Mouse (Mus musculus): ENCODE measurements around the gene Tomm70a.

Gene Tomm70a

GRCm38 (mm10) chr16:57120913-57121815 lies at the start of gene Tomm70a:
Gene Tomm70a (plus strand): TSS chr16:57121703.
- DNase-seq (ENCODE audit: low spot score), result peak; percentile 89

DNA sequence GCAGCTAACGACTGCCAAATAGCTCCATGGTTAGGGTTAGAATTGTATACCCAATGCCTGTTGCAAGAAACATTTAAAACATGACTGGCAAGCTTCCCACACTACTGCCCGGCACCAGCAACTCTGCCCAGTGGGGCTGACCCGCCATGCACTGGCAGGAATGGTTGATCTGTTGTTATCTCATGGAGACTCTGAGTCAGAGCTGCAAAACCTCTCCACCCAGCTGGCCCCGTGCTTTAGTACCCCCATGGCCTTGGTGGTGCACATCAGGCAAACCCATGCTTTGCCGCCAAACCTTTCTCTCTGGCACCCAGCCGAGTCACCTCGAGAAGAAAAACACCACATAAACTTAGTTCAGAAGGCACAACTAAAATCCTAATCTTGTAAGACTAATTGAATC lies 45.5 kb upstream of the Tomm70a start:
- DNase-seq (ENCODE audit: low spot score), result peak; percentile 63

DNA sequence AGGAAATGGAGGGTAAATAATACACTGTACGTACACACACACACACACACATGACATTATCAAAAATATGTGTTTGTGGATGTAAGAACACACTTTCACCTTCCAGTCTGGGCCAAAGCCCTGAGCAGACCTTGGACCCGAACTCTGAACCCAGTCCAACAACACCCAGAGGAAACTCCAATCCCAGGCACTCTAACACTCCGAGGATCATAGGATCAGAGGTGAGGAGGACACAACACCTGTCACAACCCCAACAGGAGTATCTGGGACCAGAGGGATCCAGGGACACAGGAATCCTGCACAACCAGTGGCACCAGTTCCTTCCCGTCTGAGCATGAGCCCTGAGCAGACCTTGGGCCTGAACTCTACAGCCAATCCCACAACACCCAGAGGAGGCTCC lies 41.9 kb upstream of the Tomm70a start:
- DNase-seq (ENCODE audit: low spot score), result no peak

DNA sequence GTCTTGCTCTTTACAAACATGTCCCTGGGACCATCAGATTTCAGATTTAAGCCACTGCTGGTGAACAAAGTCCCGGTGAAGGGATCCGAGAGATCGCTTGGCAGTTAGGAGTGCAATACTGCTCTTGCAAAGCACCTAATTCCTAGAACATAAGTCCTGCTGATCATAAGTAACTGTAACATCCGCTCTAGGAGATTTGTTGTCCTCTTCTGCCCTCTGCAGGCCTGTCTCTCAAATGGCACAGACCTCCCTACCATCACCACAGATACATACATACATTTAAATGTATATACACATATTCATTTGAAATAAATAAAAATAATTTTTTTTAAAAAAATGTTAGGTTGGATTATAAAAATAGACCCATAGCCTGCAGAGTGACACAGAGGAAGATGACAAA lies 29.0 kb upstream of the Tomm70a start:
- no peak for DNase-seq (ENCODE audit: low spot score)

DNA sequence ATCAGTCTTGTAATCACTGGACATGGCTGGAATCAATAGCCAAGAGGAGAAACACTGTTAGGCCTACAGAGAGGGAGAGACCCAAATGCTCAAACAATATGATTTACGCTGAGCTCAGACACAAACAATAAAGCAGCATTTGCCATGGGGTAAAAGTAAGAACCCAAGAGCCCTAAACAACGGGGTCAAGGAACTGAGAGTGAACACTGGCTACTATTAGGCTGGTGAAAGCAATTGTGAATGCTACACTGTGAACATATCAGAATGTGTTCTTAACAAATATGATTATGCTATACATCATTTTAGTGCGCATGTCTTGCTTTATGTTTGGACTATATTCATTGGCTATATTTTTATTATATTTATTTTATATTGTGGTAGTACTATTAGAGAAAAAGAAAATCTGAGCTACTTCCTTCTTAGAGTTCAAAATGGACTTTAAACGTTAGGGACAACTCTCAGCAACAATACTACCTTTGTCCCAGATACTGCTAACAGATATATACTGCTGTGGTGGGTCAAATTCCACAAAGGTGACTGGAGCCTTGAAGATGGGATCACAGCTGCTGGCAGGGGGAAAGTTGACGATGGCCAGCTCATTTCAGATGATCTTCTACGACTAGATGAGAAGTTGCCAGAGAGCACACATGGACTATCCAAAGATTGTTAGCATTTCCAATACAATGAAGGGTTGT lies 28.4 kb upstream of the Tomm70a start:
- DNase-seq (ENCODE audit: low spot score), result no peak

- no peak for DNase-seq (ENCODE audit: low spot score)
Measured at GRCm38 (mm10) chr16:57098468-57099144, 22.9 kb upstream of the Tomm70a start.

DNA sequence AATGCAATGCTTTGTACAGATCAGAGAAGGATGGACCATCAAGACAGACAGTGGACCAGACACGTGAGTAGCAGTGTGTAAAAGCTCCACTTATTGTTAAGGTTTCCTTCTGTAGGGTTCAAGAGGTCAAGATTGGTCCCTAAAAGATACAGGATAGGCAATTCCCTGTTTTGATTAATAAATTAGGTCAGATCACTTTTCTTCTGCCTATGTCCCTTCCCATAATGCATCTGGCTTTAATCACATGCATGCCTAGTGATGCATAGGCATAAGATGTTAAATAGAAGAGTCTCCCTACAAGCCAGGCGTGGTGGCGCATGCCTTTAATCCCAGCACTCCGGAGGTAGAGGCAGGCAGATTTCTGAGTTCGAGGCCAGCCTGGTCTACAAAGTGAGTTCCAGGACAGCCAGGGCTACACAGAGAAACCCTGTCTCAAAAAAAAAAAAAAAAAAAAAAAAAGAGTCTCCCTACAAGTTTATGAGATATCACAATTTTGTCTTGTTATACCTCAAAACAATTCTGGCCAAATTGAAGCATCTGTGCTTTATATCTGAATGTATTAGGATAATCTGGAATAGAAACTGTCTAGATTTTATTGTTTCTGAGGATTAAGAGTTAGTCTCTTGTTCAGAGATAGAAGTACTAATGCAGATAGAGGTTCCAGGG lies 21.8 kb upstream of the Tomm70a start:
- DNase-seq (ENCODE audit: low spot score), result no peak

DNA sequence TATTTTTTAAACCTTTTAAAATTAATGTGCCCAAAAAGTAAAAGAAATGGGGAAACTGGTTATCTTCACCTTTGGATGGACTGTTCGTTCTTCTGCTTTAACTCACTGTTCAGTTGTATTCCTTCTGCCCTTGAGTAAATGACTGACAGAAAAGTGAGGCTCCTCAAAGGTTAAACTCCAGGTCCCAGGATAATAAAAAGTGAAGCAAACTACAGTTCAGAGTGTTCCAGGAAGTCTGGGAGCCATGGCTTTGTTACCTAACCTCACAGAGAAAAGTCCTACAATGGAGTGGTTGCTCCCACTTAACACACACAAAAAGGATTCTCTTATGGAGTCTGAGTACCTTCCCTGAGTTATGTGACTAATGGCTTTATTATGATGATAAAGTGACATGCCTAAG lies 20.3 kb upstream of the Tomm70a start:
- no peak for DNase-seq (ENCODE audit: low spot score)

DNA sequence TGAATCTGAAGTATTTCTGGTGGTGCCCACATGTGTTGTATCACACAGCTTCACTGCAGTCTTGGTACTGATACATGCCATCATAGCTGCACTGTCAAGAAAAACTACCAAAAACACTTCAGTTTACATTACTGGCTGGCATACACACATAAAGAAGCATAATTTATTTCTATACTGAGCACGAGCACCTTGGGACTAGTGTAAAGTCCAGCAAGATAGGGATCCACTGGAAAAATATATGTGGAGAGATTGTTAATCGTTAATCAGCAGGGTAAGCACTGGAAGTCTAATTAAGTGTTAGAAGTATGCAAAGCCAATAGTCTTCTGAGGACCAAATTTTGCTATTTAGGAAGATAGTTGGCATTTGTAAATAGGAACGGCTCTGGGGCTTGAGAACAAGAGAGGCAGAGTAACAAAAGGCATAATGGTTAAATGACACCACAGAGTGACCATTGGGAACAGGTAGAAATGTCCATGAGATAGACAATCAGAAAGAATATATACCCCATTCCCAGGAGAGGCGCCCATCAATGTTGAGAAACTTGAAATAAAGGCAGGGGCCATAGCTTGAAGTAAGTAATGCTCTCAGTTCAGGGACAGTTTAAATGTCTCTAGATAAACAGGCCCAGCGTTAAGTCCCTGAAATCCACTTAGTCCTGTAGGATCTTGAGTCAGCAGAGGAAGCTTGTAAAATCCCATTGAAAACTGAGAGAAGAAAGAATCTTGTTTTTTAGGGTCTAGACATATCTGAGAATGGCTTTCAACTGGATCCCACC lies 15.1 kb upstream of the Tomm70a start:
- DNase-seq (ENCODE audit: low spot score), result no peak

DNA sequence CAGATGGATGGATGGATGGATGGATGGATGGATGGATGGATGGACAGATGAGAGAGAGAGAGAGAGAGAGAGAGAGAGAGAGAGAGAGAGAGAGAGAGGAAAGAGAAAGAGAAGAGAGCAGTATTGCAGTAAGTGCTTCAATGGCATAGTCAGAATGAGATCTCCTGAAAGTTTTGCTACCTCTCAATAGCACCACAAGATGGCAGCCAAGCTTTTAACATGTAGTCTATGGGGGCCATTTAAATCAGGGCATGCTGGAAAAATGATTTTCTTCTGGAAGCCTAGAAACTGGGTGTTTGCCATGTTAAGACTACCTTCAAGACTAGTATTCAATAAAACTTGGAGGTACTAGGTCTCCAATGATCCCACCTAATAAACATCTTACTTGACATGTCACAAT lies 5.4 kb upstream of the Tomm70a start:
- DNase-seq (ENCODE audit: low spot score), result no peak

- DNase-seq (ENCODE audit: low spot score), result no peak
Measured at GRCm38 (mm10) chr16:57117562-57117961, 3.9 kb upstream of the Tomm70a start.

- DNase-seq (ENCODE audit: low spot score), result no peak
Measured at GRCm38 (mm10) chr16:57121816-57122415, 413 bp downstream of the Tomm70a start.

GRCm38 (mm10) chr16:57122682-57123445 lies 1.4 kb downstream of the Tomm70a start:
- no peak for DNase-seq (ENCODE audit: low spot score)

DNA sequence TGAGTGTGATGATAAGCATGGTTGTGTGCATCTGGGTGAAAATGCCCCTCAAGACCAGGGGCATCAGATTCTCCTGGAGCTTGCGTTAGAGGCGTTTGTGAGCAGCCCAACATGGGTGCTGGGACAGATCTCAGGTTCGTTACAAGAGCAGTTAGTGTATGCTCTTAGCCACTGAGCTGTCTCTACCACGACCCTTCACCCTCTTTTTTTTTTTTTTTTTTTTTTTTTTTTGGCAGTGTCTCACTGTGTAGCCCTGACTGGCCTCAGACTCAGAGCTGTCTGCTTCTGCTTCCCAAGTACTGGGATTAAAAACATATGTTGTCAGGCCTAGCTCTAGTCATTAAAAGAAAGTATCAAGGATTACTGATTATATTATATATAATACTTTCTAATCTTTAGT lies 4.8 kb downstream of the Tomm70a start:
- DNase-seq (ENCODE audit: low spot score), result no peak

- no peak for DNase-seq (ENCODE audit: low spot score)
Measured at GRCm38 (mm10) chr16:57127825-57128224, 6.3 kb downstream of the Tomm70a start.

DNA sequence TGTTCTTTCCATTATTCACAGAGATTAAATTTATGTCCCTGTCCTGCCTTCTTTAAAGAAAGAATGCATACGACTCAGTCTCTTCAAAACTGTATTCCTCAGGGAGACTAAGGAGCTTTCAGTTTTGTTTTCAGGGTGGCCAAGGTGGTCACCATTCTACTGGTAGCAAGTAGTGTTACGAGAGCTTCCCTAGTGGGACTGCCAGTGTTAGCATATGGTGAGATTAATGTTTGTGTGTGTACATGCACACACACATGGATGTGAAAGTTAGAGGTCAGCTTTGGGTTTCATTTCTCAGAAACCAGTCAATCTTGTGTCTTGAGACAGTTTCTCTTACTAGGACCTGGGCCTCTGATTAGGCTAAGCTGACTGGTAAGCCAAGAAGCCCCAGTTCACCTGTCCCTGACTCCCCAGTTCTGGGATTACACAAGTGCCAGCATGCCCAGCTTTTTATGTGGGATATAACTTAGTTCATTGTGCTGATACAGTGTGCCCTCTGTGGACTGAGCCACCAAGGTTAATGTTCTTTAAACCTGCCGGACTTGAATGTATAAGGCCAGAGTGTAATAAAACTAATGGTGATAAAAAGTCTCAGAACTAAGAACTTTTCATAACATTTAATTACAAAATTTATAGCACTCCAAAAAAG lies 9.4 kb downstream of the Tomm70a start:
- DNase-seq (ENCODE audit: low spot score), result no peak

GRCm38 (mm10) chr16:57131544-57131943 lies 10.0 kb downstream of the Tomm70a start:
- DNase-seq (ENCODE audit: low spot score), result no peak

- no peak for DNase-seq (ENCODE audit: low spot score)
Measured at GRCm38 (mm10) chr16:57132326-57132725, 10.8 kb downstream of the Tomm70a start.

GRCm38 (mm10) chr16:57133611-57134010 lies 12.1 kb downstream of the Tomm70a start:
- no peak for DNase-seq (ENCODE audit: low spot score)

DNA sequence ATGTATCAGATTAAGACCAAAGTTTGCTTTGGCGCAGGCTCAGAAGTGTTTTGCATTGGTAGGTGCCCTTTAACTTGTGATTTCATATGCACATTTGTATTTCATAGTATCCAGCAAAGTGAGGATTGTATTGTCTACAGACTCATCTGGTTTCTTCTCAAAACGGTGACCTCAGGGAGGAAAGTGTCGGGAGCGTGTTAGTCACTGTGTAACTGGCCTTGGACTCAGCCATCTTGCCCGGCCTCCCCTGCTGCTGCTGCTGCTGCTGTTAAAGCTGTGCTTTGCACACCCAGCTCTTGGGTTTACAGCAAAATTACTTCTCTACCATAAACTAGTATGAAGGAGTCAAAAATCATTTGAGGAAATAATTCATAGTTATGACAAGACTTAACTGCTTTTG lies 23.2 kb downstream of the Tomm70a start:
- no peak for DNase-seq (ENCODE audit: low spot score)

Data from ovary, adult 18-20 months (tissue).